Mouse (Mus musculus): ENCODE results near the gene Rpp25l. TPM values are rescaled to one million over a fixed set of nuclear protein-coding genes. Genes with fewer than 3 reads are reported as not detected.
"Not testable (repeated sequence)": the region's sequence is repeated elsewhere in the genome, so short reads cannot be mapped to it uniquely, and the experiment has no call there.

Gene Rpp25l
- polyA plus RNA-seq (2021) = 27.2 TPM

- CTCF ChIA-PET = interaction anchor here (1.2 to 6.5 kb wide), 3 partner anchors 24 to 205 kb away, joined by 3 to 40 read pairs (median 4); no protein-coding TSS in a partner anchor
- ATAC-seq (no peak), DNase-seq (ENCODE audit: low read depth, low spot score) (no peak)
- POLR2A ChIA-PET = interaction anchor here (1.3 to 2.5 kb wide), 2 partner anchors 10 to 27 kb away, joined by 3 to 7 read pairs; partner anchors contain the start of gene Dctn3
- H3K27me3 ChIP-seq = no peaks in the 10 kb centered on the region
- in situ Hi-C loops (cut with MboI; ENCODE audit: low pct_unique_long_range_greater_than_20kb) = loop anchor here (25.0 kb wide), 1 partner anchor 576 kb away; the partner anchor contains the start of gene Ube2r2
- no peak for TF ChIP-seq CTCF (IDR thresholded peaks at IDR 0.05)
These were observed at the start of gene Rpp25l for GRCm38 (mm10) chr4:41713197-41714067. TSS of gene Rpp25l (minus strand) at chr4:41713534.

- CTCF ChIA-PET; POLR2A ChIA-PET; ATAC-seq; DNase-seq (ENCODE audit: low read depth, low spot score); H3K27me3 ChIP-seq; in situ Hi-C loops (cut with MboI; ENCODE audit: low pct_unique_long_range_greater_than_20kb): not testable (repeated sequence)
These were observed 49.4 kb upstream of the Rpp25l start for GRCm38 (mm10) chr4:41762688-41763114.

- no peak for DNase-seq (ENCODE audit: low read depth, low spot score)
- no peaks in the 10 kb centered on the region for H3K27me3 ChIP-seq
- ChIA-PET POLR2A (no interaction called here), CTCF (no interaction called here)
- TF ChIP-seq CTCF (IDR thresholded peaks at IDR 0.05) = no peak
- no peak for ATAC-seq
- in situ Hi-C loops (cut with MboI; ENCODE audit: low pct_unique_long_range_greater_than_20kb) = no loop called here
These were observed 48.9 kb upstream of the Rpp25l start for GRCm38 (mm10) chr4:41762099-41762687.

- in situ Hi-C loops (cut with MboI; ENCODE audit: low pct_unique_long_range_greater_than_20kb) = no loop called here
- no peak for TF ChIP-seq CTCF (IDR thresholded peaks at IDR 0.05)
- no peak for DNase-seq (ENCODE audit: low read depth, low spot score)
- ChIA-PET CTCF (interaction anchor here (1.3 kb wide), 1 partner anchor 20 kb away, joined by 3 read pairs; no protein-coding TSS in a partner anchor), POLR2A (no interaction called here)
- no peak for ATAC-seq
- no peaks in the 10 kb centered on the region for H3K27me3 ChIP-seq
These were observed 48.3 kb upstream of the Rpp25l start for GRCm38 (mm10) chr4:41761680-41762079.

GRCm38 (mm10) chr4:41760911-41761310 is 47.6 kb upstream of the Rpp25l start:
- ATAC-seq = no peak
- in situ Hi-C loops (cut with MboI; ENCODE audit: low pct_unique_long_range_greater_than_20kb) = no loop called here
- no peak for DNase-seq (ENCODE audit: low read depth, low spot score)
- CTCF ChIA-PET = interaction anchor here (1.3 kb wide), 1 partner anchor 19 kb away, joined by 3 read pairs; no protein-coding TSS in a partner anchor
- POLR2A ChIA-PET = no interaction called here
- no peak for TF ChIP-seq CTCF (IDR thresholded peaks at IDR 0.05)
- no peaks in the 10 kb centered on the region for H3K27me3 ChIP-seq

GRCm38 (mm10) chr4:41760288-41760721 is 47.0 kb upstream of the Rpp25l start:
- DNase-seq (ENCODE audit: low read depth, low spot score) (peak; percentile 77), ATAC-seq (peak; percentile 92)
- in situ Hi-C loops (cut with MboI; ENCODE audit: low pct_unique_long_range_greater_than_20kb) = no loop called here
- POLR2A ChIA-PET = no interaction called here
- no peaks in the 10 kb centered on the region for H3K27me3 ChIP-seq
- TF ChIP-seq CTCF (IDR thresholded peaks at IDR 0.05) = no peak
- CTCF ChIA-PET = interaction anchor here (1.3 kb wide), 1 partner anchor 18 kb away, joined by 3 read pairs; no protein-coding TSS in a partner anchor

GRCm38 (mm10) chr4:41759656-41760287 is 46.4 kb upstream of the Rpp25l start:
- in situ Hi-C loops (cut with MboI; ENCODE audit: low pct_unique_long_range_greater_than_20kb) = no loop called here
- no peak for ATAC-seq
- TF ChIP-seq CTCF (IDR thresholded peaks at IDR 0.05) = no peak
- ChIA-PET POLR2A (no interaction called here), CTCF (no interaction called here)
- no peak for DNase-seq (ENCODE audit: low read depth, low spot score)
- no peaks in the 10 kb centered on the region for H3K27me3 ChIP-seq

GRCm38 (mm10) chr4:41759206-41759605 is 45.9 kb upstream of the Rpp25l start:
- DNase-seq (ENCODE audit: low read depth, low spot score) (no peak), ATAC-seq (no peak)
- ChIA-PET CTCF (no interaction called here), POLR2A (no interaction called here)
- in situ Hi-C loops (cut with MboI; ENCODE audit: low pct_unique_long_range_greater_than_20kb) = no loop called here
- TF ChIP-seq CTCF (IDR thresholded peaks at IDR 0.05) = no peak
- no peaks in the 10 kb centered on the region for H3K27me3 ChIP-seq

GRCm38 (mm10) chr4:41758701-41759100 is 45.4 kb upstream of the Rpp25l start:
- ChIA-PET CTCF (no interaction called here), POLR2A (no interaction called here)
- no peak for ATAC-seq

GRCm38 (mm10) chr4:41758021-41758420 is 44.7 kb upstream of the Rpp25l start:
- in situ Hi-C loops (cut with MboI; ENCODE audit: low pct_unique_long_range_greater_than_20kb) = no loop called here
- CTCF ChIA-PET = no interaction called here

More at GRCm38 (mm10) chr4:41758701-41759100, 45.4 kb upstream of the Rpp25l start:
- no peak for TF ChIP-seq CTCF (IDR thresholded peaks at IDR 0.05)
- no peaks in the 10 kb centered on the region for H3K27me3 ChIP-seq
- in situ Hi-C loops (cut with MboI; ENCODE audit: low pct_unique_long_range_greater_than_20kb) = no loop called here
- DNase-seq (ENCODE audit: low read depth, low spot score) = no peak

More at GRCm38 (mm10) chr4:41758021-41758420, 44.7 kb upstream of the Rpp25l start:
- ATAC-seq = no peak
- no peaks in the 10 kb centered on the region for H3K27me3 ChIP-seq
- POLR2A ChIA-PET = no interaction called here
- no peak for TF ChIP-seq CTCF (IDR thresholded peaks at IDR 0.05)
- no peak for DNase-seq (ENCODE audit: low read depth, low spot score)
